Mouse (Mus musculus) forebrain, embryonic 13.5 days (tissue): ENCODE measurements around the gene Btc. TPM values are rescaled to one million over a fixed set of nuclear protein-coding genes. Genes with fewer than 3 reads are reported as not detected.
A peak's percentile ranks its signal among the peaks of the same experiment; 100 is the strongest.

Experiments used
- ATAC-seq: fragments of 200-750 bp; cut with Nextera tagmentation; 2 replicates; pipeline ENCODE4 v1.8.0; 2017
- H3K27ac ChIP-seq: fragments of 300-500 bp; sonication (generic); 2 replicates; pipeline ENCODE4 v1.5.1; 2015; ENCODE audit warnings: inconsistent platforms, mild to moderate bottlenecking, moderate library complexity
- H3K27me3 ChIP-seq: fragments of 300-500 bp; sonication (generic); 2 replicates; pipeline ENCODE4 v1.6.1; 2015; ENCODE audit warnings: mild to moderate bottlenecking, inconsistent platforms
- H3K36me3 ChIP-seq: fragments of 300-500 bp; sonication (generic); 2 replicates; pipeline ENCODE4 v1.6.1; 2015; ENCODE audit warnings: mild to moderate bottlenecking, inconsistent platforms; ENCODE audit not compliant: poor library complexity, severe bottlenecking
- H3K4me1 ChIP-seq: fragments of 300-500 bp; sonication (generic); 2 replicates; pipeline ENCODE4 v1.6.1; 2015; ENCODE audit warnings: inconsistent platforms
- H3K4me2 ChIP-seq: fragments of 300-500 bp; sonication (generic); 2 replicates; pipeline ENCODE4 v1.6.1; 2015; ENCODE audit warnings: inconsistent platforms, mild to moderate bottlenecking, moderate library complexity
- H3K4me3 ChIP-seq: fragments of 300-500 bp; sonication (generic); 2 replicates; pipeline ENCODE4 v1.5.1; 2015; ENCODE audit warnings: mild to moderate bottlenecking, inconsistent platforms
- H3K9ac ChIP-seq: fragments of 300-500 bp; sonication (generic); 2 replicates; pipeline ENCODE4 v1.6.1; 2015; ENCODE audit warnings: mild to moderate bottlenecking, inconsistent platforms
- H3K9me3 ChIP-seq: fragments of 300-500 bp; sonication (generic); replicated peaks from 2 replicates; pipeline ENCODE4 v1.6.1; 2016; ENCODE audit warnings: inconsistent platforms
- WGBS: fragments of 180-500 bp; shearing (Covaris S2); methylation state at CpG from one replicate; pipeline ENCODE4 v1.1.7; 2015; 5-methylcytosine and 5-hydroxymethylcytosine counted together
- polyA plus RNA-seq: library from polyadenylated mRNA; unstranded; fragments of >200 nt; fragmentation: Nextera tagmentation; extraction: Ambion mirVana; gene quantifications from 2 replicates; pipeline ENCODE4 v1.2.1, GENCODE M21; 2015

The Btc gene
- polyA plus RNA-seq, 1 experiment from 2014 or later = 0.13 TPM

GRCm38 (mm10) chr5:91308576-91308975 is 94.2 kb downstream of the Btc start:
- H3K27me3 ChIP-seq = no peaks in the 10 kb centered on the region
- H3K36me3 ChIP-seq = no peaks in the 10 kb centered on the region
- no peak overlapping the region for H3K9ac ChIP-seq
- H3K9me3 ChIP-seq = no peaks in the 10 kb centered on the region
- no peak overlapping the region for H3K4me2 ChIP-seq
- no peaks in the 10 kb centered on the region for H3K4me1 ChIP-seq
- no peak for ATAC-seq
- WGBS = 75% methylated on average over 7 of the region's 7 CpGs
- no peak overlapping the region for H3K27ac ChIP-seq
- no peak overlapping the region for H3K4me3 ChIP-seq

GRCm38 (mm10) chr5:91307907-91308306 is 94.9 kb downstream of the Btc start:
- H3K27ac ChIP-seq = no peak overlapping the region
- H3K9me3 ChIP-seq = no peaks in the 10 kb centered on the region
- H3K36me3 ChIP-seq = no peaks in the 10 kb centered on the region
- H3K4me2 ChIP-seq = no peak overlapping the region
- WGBS = 8% methylated on average over 1 of the region's 1 CpGs
- H3K4me1 ChIP-seq = no peaks in the 10 kb centered on the region
- no peak overlapping the region for H3K4me3 ChIP-seq
- no peak overlapping the region for H3K9ac ChIP-seq
- no peaks in the 10 kb centered on the region for H3K27me3 ChIP-seq
- peak; percentile 67 for ATAC-seq

Other genes starting within 250 kb of the Btc start
- 3.2 TPM in 2 replicates for gene Parm1, start 114.6 kb upstream of the Btc start, polyA plus RNA-seq